Mouse (Mus musculus) stomach, postnatal 0 days (tissue): ENCODE data around the gene Fbxo11. TPM values are rescaled to one million over a fixed set of nuclear protein-coding genes. Genes with fewer than 3 reads are reported as not detected.
"Not testable (repeated sequence)": the region's sequence is repeated elsewhere in the genome, so short reads cannot be mapped to it uniquely, and the experiment has no call there.

Source experiments
- ATAC-seq: fragments of 200-750 bp; cut with Nextera tagmentation; 2 replicates; pipeline ENCODE4 v1.8.0; 2017; ENCODE audit not compliant: low FRiP score, low TSS enrichment
- DNase-seq: peaks from one replicate; pipeline ENCODE4 v3.0.0-alpha.2; 2016; ENCODE audit warnings: low spot score
- H3K27ac ChIP-seq: fragments of 300-500 bp; sonication (generic); replicated peaks from 2 replicates; pipeline ENCODE4 v1.5.1; 2014; ENCODE audit warnings: mild to moderate bottlenecking, control low read depth
- H3K27me3 ChIP-seq: fragments of 300-500 bp; sonication (generic); 2 replicates; pipeline ENCODE4 v1.6.1; 2014; ENCODE audit warnings: low read length; ENCODE audit not compliant: control insufficient read depth, insufficient read depth
- H3K36me3 ChIP-seq: fragments of 300-500 bp; sonication (generic); 2 replicates; pipeline ENCODE4 v1.6.1; 2014; ENCODE audit warnings: low read length, mixed read lengths; ENCODE audit not compliant: control insufficient read depth, insufficient read depth
- H3K4me1 ChIP-seq: fragments of 300-500 bp; sonication (generic); replicated peaks from 2 replicates; pipeline ENCODE4 v1.6.1; 2014; ENCODE audit warnings: antibody characterized with exemption; ENCODE audit not compliant: control insufficient read depth, insufficient read depth
- H3K4me2 ChIP-seq: fragments of 300-500 bp; sonication (generic); replicated peaks from 2 replicates; pipeline ENCODE4 v1.6.1; 2014; ENCODE audit warnings: low read depth, mild to moderate bottlenecking, control low read depth, moderate library complexity
- H3K4me3 ChIP-seq: fragments of 300-500 bp; sonication (generic); 2 replicates; pipeline ENCODE4 v1.5.1; 2014; ENCODE audit warnings: low read depth, low read length, control low read depth
- H3K9ac ChIP-seq: fragments of 300-500 bp; sonication (generic); 2 replicates; pipeline ENCODE4 v1.6.1; 2014; ENCODE audit warnings: mild to moderate bottlenecking, low read length, control low read depth, mixed read lengths
- H3K9me3 ChIP-seq: fragments of 300-500 bp; sonication (generic); 2 replicates; pipeline ENCODE4 v1.6.1; 2016; ENCODE audit warnings: low read length; ENCODE audit not compliant: control insufficient read depth
- CTCF ChIP-seq: IDR thresholded peaks from 2 replicates; pipeline ENCODE4 v1.5.1; 2016; ENCODE audit warnings: antibody characterized with exemption, low read depth, mild to moderate bottlenecking, moderate library complexity
- EP300 ChIP-seq: optimal IDR thresholded peaks from 2 replicates; pipeline ENCODE3; 2016; ENCODE audit warnings: antibody characterized with exemption
- WGBS: fragments of 180-500 bp; shearing (Covaris S2); extraction: QIAGEN DNeasy Blood & Tissue Kit; methylation state at CpG from one replicate; pipeline ENCODE4 v1.1.7; 2014; 5-methylcytosine and 5-hydroxymethylcytosine counted together
- polyA plus RNA-seq: library from polyadenylated mRNA; unstranded; fragments of >200 nt; fragmentation: Nextera tagmentation; extraction: Ambion mirVana; gene quantifications from 2 replicates; pipeline ENCODE4 v1.2.1, GENCODE M21; 2015

Fbxo11 gene
- polyA plus RNA-seq, 1 experiment from 2014 or later, result 7.7 TPM

DNA sequence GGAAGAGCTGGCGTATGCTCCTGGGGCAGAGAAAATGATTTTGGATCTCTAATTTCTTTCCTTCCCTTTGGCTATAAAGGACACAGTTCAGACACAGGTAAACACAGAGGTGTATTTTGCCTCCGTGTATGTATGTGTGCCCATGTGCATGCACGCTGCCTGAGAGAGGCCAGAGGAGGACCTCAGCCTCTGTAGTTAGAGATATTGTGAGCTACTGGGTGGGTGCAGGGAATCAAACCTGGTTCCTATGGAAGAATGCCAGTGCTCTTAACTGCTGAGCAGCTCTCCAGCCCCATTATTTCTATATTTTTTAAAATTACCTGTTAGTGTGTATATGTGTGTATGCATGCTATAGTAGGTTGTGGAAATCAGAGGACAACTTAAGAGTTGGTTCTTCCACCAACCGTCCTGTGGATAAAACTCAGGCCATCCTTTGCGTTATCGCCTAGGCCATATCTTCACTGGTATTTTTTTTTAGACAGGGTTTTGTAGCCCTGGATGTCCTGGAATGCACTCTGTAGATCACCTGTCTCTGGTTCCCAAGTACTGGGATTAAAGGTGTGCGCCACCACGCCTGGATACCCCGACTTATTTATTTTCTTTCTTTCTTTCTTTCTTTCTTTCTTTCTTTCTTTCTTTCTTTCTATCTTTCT, 88.8 kb downstream of the Fbxo11 start:
- DNase-seq (no peak), ATAC-seq (no peak)
- H3K4me1 ChIP-seq, result peaks cover 2% of the 10 kb centered on the region; the same call in 1 of the 2 replicates
- H3K4me2 ChIP-seq, result peak overlapping the region; percentile 86
- WGBS, result 66% methylated on average over 9 of the region's 9 CpGs
- peak overlapping the region; percentile 84 for H3K9ac ChIP-seq
- H3K27me3 ChIP-seq, result no peaks in the 10 kb centered on the region
- no peaks in the 10 kb centered on the region; the same call in 1 of the 2 replicates for H3K36me3 ChIP-seq
- H3K27ac ChIP-seq, result no peak overlapping the region; the same call in 1 of the 2 replicates
- TF ChIP-seq CTCF (no peak), EP300 (no peak)
- H3K4me3 ChIP-seq, result peak overlapping the region; percentile 95
- H3K9me3 ChIP-seq, result no peaks in the 10 kb centered on the region

GRCm38 (mm10) chr17:87975229-87975853, 89.8 kb downstream of the Fbxo11 start:
- Histone ChIP-seq H3K27me3 (no peaks in the 10 kb centered on the region), H3K27ac (peak overlapping the region; percentile 87), H3K36me3 (no peaks in the 10 kb centered on the region), H3K4me3 (peak overlapping the region; percentile 95), H3K9ac (peak overlapping the region; percentile 84), H3K4me2 (peak overlapping the region; percentile 86), H3K4me1 (peaks cover 2% of the 10 kb centered on the region; the same call in 1 of the 2 replicates), H3K9me3 (no peaks in the 10 kb centered on the region)
- ATAC-seq, result peak; percentile 55
- 2% methylated on average over 35 of the region's 68 CpGs for WGBS
- TF ChIP-seq EP300 (no peak), CTCF (no peak)
- DNase-seq, result peak; percentile 78

DNA sequence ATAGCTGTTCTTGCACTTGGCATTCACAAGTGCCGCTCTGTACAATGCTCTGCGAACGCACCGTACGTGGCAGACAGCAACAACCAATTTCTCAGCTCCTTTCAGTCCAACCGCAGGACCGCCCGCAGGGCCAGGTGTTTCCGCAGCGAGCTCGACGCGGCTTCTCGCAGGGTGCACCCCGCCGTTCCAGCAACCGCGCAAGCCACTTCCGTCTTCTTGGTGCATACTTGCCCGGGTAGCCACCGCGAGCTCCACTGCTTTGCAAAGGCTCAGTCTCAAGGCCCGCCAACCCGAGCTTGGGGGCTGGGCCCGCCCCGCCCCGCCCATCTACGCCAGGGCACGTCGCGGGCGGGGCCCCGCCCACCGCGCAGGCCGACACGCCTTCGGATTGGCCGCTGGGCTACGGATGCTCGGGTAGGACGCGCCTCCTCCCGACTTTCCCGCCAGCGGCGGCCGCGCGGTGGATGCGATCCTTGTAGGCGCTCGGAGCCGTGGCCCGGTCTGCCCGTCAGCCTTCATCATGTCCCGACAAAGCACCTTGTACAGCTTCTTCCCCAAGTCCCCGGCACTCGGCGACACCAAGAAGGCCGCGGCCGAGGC, 90.4 kb downstream of the Fbxo11 start, which contains the start of gene Msh6:
TSS of gene Msh6 (plus strand) at position 434 of the 600 bp plus-strand sequence.
- under 1% methylated on average over 49 of the region's 63 CpGs for WGBS
- no peaks in the 10 kb centered on the region for H3K36me3 ChIP-seq
- peak within 1 kb of the TSS; percentile 86 for H3K4me2 ChIP-seq

DNA sequence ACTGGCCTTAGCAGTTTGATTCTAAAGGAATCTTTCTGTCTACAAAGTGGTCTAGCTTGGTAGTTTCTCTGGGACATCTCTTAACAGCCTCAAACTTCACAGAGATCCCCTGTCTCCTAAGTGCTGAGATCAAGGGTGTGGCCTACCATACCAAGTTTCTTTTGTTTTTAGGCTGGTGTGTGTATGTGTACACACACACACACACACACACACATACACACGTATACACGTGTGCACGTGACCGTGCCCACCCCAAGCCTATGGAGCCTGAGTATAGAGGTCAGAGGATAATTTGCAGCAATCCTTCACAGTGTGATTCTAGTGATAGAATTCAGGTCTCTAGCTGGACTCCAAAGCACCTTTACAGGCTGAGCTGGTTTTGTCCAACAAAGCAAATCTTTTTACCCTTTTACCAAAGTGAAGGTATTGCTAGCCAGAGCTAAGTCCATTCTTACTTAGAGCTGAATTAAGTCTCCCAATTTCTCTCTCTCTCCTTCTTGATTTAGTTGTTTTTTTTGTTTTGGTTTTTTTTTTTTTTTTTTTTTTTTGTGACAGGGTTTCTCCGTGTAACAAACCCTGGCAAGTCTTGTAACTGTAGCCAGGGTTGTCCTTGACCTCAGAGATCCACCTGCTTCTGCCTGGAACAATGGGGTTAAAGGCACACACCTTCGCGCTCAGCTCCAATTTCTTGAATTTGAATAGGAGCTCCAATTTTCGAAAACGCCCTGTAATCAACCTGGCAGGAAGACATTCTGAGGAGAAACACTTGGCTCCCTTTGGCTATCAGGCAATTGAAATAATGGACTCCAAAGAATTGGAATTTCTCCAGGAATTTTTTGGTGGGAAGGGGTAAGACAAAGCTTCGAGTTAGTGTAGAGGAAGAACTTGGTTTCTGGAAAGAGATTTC, 91.6 kb downstream of the Fbxo11 start:
- Histone ChIP-seq H3K9ac (no peak overlapping the region), H3K27ac (no peak overlapping the region), H3K27me3 (no peaks in the 10 kb centered on the region), H3K9me3 (no peaks in the 10 kb centered on the region), H3K36me3 (no peaks in the 10 kb centered on the region), H3K4me2 (no peak overlapping the region), H3K4me3 (no peak overlapping the region), H3K4me1 (peaks cover 2% of the 10 kb centered on the region; the same call in 1 of the 2 replicates)
- DNase-seq, result no peak
- TF ChIP-seq CTCF, result no peak
- TF ChIP-seq EP300, result no peak
- ATAC-seq, result no peak
- 63% methylated on average over 10 of the region's 10 CpGs for WGBS

More for the DNA sequence above, 90.4 kb downstream of the Fbxo11 start, which contains the start of gene Msh6:
- peaks cover 2% of the 10 kb centered on the region; the same call in 1 of the 2 replicates for H3K4me1 ChIP-seq
- no peak for TF ChIP-seq CTCF
- no peak for TF ChIP-seq EP300
- peak within 1 kb of the TSS; percentile 95 for H3K4me3 ChIP-seq
- ATAC-seq (peak; percentile 98), DNase-seq (peak; percentile 96)
- H3K9me3 ChIP-seq, result no peaks in the 10 kb centered on the region
- no peaks in the 10 kb centered on the region for H3K27me3 ChIP-seq
- H3K27ac ChIP-seq, result peak within 1 kb of the TSS; percentile 87
- H3K9ac ChIP-seq, result peak within 1 kb of the TSS; percentile 84

GRCm38 (mm10) chr17:87972856-87973255, 92.2 kb downstream of the Fbxo11 start:
- DNase-seq (no peak), ATAC-seq (no peak)
- H3K4me2 ChIP-seq, result no peak overlapping the region
- 57% methylated on average over 5 of the region's 5 CpGs for WGBS
- H3K9me3 ChIP-seq, result no peaks in the 10 kb centered on the region
- peaks cover 2% of the 10 kb centered on the region; the same call in 1 of the 2 replicates for H3K4me1 ChIP-seq
- no peaks in the 10 kb centered on the region for H3K27me3 ChIP-seq
- no peaks in the 10 kb centered on the region for H3K36me3 ChIP-seq
- H3K4me3 ChIP-seq, result no peak overlapping the region
- H3K9ac ChIP-seq, result no peak overlapping the region
- no peak for TF ChIP-seq EP300
- no peak for TF ChIP-seq CTCF
- H3K27ac ChIP-seq, result no peak overlapping the region

DNA sequence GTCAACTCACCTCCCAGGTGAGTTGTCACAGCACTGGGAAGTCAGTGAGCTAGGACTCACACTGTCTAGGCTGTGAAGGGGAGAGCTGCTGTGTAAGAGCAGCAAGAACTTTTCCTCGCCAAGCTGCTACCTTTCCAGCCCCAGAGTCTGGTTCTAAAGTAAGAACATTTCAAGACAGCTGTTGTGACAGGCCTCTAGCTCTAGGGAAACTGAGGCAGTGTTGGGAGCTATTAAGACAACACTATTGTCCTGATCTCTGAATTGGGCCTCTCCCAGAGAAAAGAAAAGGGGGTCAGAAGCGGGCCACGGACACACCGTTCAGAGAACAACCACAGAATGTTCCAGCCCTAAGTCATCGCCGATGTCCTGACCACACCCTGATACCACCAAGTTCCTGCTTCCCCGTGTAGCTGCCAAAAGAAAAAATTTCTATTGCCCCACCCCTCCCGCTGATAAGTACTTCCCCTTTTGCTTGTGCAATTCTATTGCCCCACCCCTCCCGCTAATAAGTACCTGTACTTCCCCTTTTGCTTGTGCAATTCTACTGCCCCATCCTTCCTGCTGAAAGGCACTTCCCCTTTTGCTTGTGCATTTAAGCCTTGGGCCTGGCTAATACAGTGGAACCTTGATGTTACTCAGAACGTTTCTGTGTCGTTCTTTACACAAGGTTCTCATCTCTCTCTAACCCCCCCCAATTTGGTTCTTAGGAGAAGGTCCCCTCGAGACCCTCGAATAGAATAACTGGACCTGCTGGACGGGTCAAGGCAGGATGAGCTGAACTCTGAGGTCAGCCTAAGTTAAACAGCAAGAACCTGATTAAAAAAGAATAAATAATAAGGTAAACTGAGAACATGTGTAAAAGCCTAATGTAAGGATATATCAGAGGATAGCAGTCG, 93.1 kb downstream of the Fbxo11 start:
- H3K9me3 ChIP-seq, H3K4me2 ChIP-seq, H3K27me3 ChIP-seq, H3K36me3 ChIP-seq, H3K4me3 ChIP-seq, H3K9ac ChIP-seq, H3K4me1 ChIP-seq, ATAC-seq, DNase-seq, H3K27ac ChIP-seq: not testable (repeated sequence)
- 73% methylated on average over 15 of the region's 15 CpGs for WGBS
